Mouse (Mus musculus) testis, adult 2 months (tissue): ENCODE measurements around the gene Igfbp1. TPM values are rescaled to one million over a fixed set of nuclear protein-coding genes. Genes with fewer than 3 reads are reported as not detected.

Source experiments
- H3K27ac ChIP-seq: fragments of 200-500 bp; 2 replicates; pipeline ENCODE4 v1.5.1; 2012; ENCODE audit warnings: low read depth, low read length; ENCODE audit not compliant: control insufficient read depth, insufficient read depth
- H3K27me3 ChIP-seq: fragments of 200-500 bp; 2 replicates; pipeline ENCODE4 v1.6.1; 2012; ENCODE audit warnings: mild to moderate bottlenecking, low read length, moderate library complexity; ENCODE audit not compliant: control insufficient read depth, insufficient read depth
- H3K36me3 ChIP-seq: fragments of 200-500 bp; 2 replicates; pipeline ENCODE4 v1.6.1; 2012; ENCODE audit warnings: mild to moderate bottlenecking, low read length; ENCODE audit not compliant: control insufficient read depth, insufficient read depth
- H3K4me1 ChIP-seq: fragments of 200-500 bp; 2 replicates; pipeline ENCODE4 v1.6.1; 2012; ENCODE audit warnings: low read length; ENCODE audit not compliant: control insufficient read depth, insufficient read depth
- H3K4me3 ChIP-seq: fragments of 200-500 bp; 2 replicates; pipeline ENCODE4 v1.5.1; 2012; ENCODE audit warnings: low read depth, mild to moderate bottlenecking, low read length, moderate library complexity, mixed read lengths; ENCODE audit not compliant: control insufficient read depth
- CTCF ChIP-seq: fragments of 200-500 bp; IDR thresholded peaks from 2 replicates; pipeline ENCODE4 v1.5.1; 2012; ENCODE audit warnings: low read depth, mild to moderate bottlenecking, inconsistent platforms, low read length, moderate library complexity; ENCODE audit not compliant: control insufficient read depth, insufficient read depth, insufficient replicate concordance
- POLR2A ChIP-seq: fragments of 200-500 bp; IDR thresholded peaks from 2 replicates; pipeline ENCODE4 v1.6.1; 2012; ENCODE audit warnings: low read depth, mild to moderate bottlenecking, inconsistent platforms, low read length, moderate library complexity; ENCODE audit not compliant: control insufficient read depth
- polyA plus RNA-seq: library from polyadenylated mRNA; depleted of rRNA; stranded (reverse); fragments of >200 nt; gene quantifications from 2 replicates; pipeline ENCODE4 v1.2.3, GENCODE M21; 2012; rRNA removed

Igfbp1 gene
- polyA plus RNA-seq, 1 experiment, result 0.06 TPM

GRCm38 (mm10) chr11:7234981-7235609 is 37.5 kb downstream of the Igfbp1 start:
- H3K27ac ChIP-seq, result no peak overlapping the region
- peaks cover 3% of the 10 kb centered on the region; the same call in 1 of the 2 replicates for H3K4me1 ChIP-seq
- H3K27me3 ChIP-seq, result no peaks in the 10 kb centered on the region
- no peak overlapping the region for H3K4me3 ChIP-seq
- TF ChIP-seq CTCF (no peak), POLR2A (no peak)
- no peaks in the 10 kb centered on the region for H3K36me3 ChIP-seq

- H3K27me3 ChIP-seq, result no peaks in the 10 kb centered on the region
- H3K4me3 ChIP-seq, result no peak overlapping the region
- TF ChIP-seq POLR2A (no peak), CTCF (no peak)
- no peak overlapping the region for H3K27ac ChIP-seq
- H3K36me3 ChIP-seq, result no peaks in the 10 kb centered on the region
- no peaks in the 10 kb centered on the region for H3K4me1 ChIP-seq
These were observed 39.2 kb downstream of the Igfbp1 start for GRCm38 (mm10) chr11:7236751-7237150.

- Histone ChIP-seq H3K4me1 (no peaks in the 10 kb centered on the region), H3K27ac (no peak overlapping the region), H3K36me3 (no peaks in the 10 kb centered on the region), H3K4me3 (no peak overlapping the region), H3K27me3 (no peaks in the 10 kb centered on the region)
- TF ChIP-seq CTCF (no peak), POLR2A (no peak)
These were observed 40.1 kb downstream of the Igfbp1 start for GRCm38 (mm10) chr11:7237712-7238111.

GRCm38 (mm10) chr11:7238546-7238945 is 41.0 kb downstream of the Igfbp1 start:
- H3K4me3 ChIP-seq, result no peak overlapping the region
- no peaks in the 10 kb centered on the region for H3K27me3 ChIP-seq
- no peaks in the 10 kb centered on the region for H3K4me1 ChIP-seq
- H3K27ac ChIP-seq, result no peak overlapping the region
- no peaks in the 10 kb centered on the region for H3K36me3 ChIP-seq
- TF ChIP-seq POLR2A (no peak), CTCF (no peak)

- no peaks in the 10 kb centered on the region for H3K27me3 ChIP-seq
- H3K4me1 ChIP-seq, result no peaks in the 10 kb centered on the region
- TF ChIP-seq CTCF, result no peak
- H3K36me3 ChIP-seq, result no peaks in the 10 kb centered on the region
- H3K27ac ChIP-seq, result no peak overlapping the region
- no peak overlapping the region for H3K4me3 ChIP-seq
These were observed 41.6 kb downstream of the Igfbp1 start for GRCm38 (mm10) chr11:7239041-7239740.

GRCm38 (mm10) chr11:7244782-7245181 is 47.2 kb downstream of the Igfbp1 start:
- Histone ChIP-seq H3K27me3 (no peaks in the 10 kb centered on the region), H3K4me1 (no peaks in the 10 kb centered on the region), H3K4me3 (no peak overlapping the region), H3K36me3 (no peaks in the 10 kb centered on the region), H3K27ac (no peak overlapping the region)
- TF ChIP-seq CTCF, result no peak
- no peak for TF ChIP-seq POLR2A

GRCm38 (mm10) chr11:7250415-7250814 is 52.8 kb downstream of the Igfbp1 start:
- Histone ChIP-seq H3K4me3 (no peak overlapping the region), H3K36me3 (no peaks in the 10 kb centered on the region), H3K27ac (no peak overlapping the region), H3K27me3 (no peaks in the 10 kb centered on the region), H3K4me1 (no peaks in the 10 kb centered on the region)
- TF ChIP-seq POLR2A (no peak), CTCF (no peak)

- TF ChIP-seq POLR2A (no peak), CTCF (no peak)
- no peak overlapping the region for H3K4me3 ChIP-seq
- no peak overlapping the region for H3K27ac ChIP-seq
- H3K36me3 ChIP-seq, result no peaks in the 10 kb centered on the region
- H3K4me1 ChIP-seq, result no peaks in the 10 kb centered on the region
- H3K27me3 ChIP-seq, result no peaks in the 10 kb centered on the region
These were observed 53.3 kb downstream of the Igfbp1 start for GRCm38 (mm10) chr11:7250870-7251269.

Other genes with a start within 250 kb of the Igfbp1 start
- 0.47 and 0.61 TPM in 2 replicates for gene Adcy1, start 134.3 kb upstream of the Igfbp1 start, polyA plus RNA-seq
- 0.10 TPM in 1 of 2 replicates, not detected in the other for gene Gm11985, start 9.2 kb upstream of the Igfbp1 start, polyA plus RNA-seq
- gene Igfbp3, start 16.1 kb downstream of the Igfbp1 start, polyA plus RNA-seq, result 1.8 and 2.2 TPM in 2 replicates